ENCODE assay signal across 8 mouse cellular contexts in genomic region chr2:165387844-165388495, GRCm38 (mm10). TPM values are rescaled to one million over a fixed set of nuclear protein-coding genes. Genes with fewer than 3 reads are reported as not detected.
A peak's percentile ranks its signal among the peaks of the same experiment; 100 is the strongest.
DNase-seq lines count a peak whose midpoint lies in the region; ATAC-seq lines count a peak whose summit lies in the region.

Gene Zfp334 (minus strand): TSS chr2:165388259.

- peak within 1 kb of the TSS; percentile 87 for H3K27ac ChIP-seq in embryonic facial prominence, embryonic 15.5 days (replicated peaks)
- peak within 1 kb of the TSS; percentile 98 for H3K27ac ChIP-seq in heart, embryonic 10.5 days
- H3K27ac ChIP-seq in kidney, embryonic 14.5 days (ENCODE audit: low read depth, low read length), result peak within 1 kb of the TSS; percentile 68
- H3K27ac ChIP-seq in limb, embryonic 11.5 days (replicated peaks; ENCODE audit: low read depth, low read length), result peak within 1 kb of the TSS; percentile 85
- peak within 1 kb of the TSS; percentile 91 for H3K27ac ChIP-seq in midbrain, embryonic 15.5 days
- H3K27ac ChIP-seq in stomach, embryonic 15.5 days, result peak within 1 kb of the TSS; percentile 81

- peak within 1 kb of the TSS; percentile 70 for H3K4me3 ChIP-seq in megakaryocyte, embryonic 14.5 days (replicated peaks)
- H3K4me3 ChIP-seq in embryonic facial prominence, embryonic 15.5 days (replicated peaks), result peak within 1 kb of the TSS; percentile 80
- peak within 1 kb of the TSS; percentile 90 for H3K4me3 ChIP-seq in heart, embryonic 10.5 days
- H3K4me3 ChIP-seq in kidney, embryonic 14.5 days (ENCODE audit: low read length), result peak within 1 kb of the TSS; percentile 76
- peak within 1 kb of the TSS; percentile 86 for H3K4me3 ChIP-seq in limb, embryonic 11.5 days (ENCODE audit: low read depth, low read length)
- H3K4me3 ChIP-seq in midbrain, embryonic 15.5 days, result peak within 1 kb of the TSS; percentile 75
- peak within 1 kb of the TSS; percentile 60 for H3K4me3 ChIP-seq in stomach, embryonic 15.5 days (replicated peaks)

- H3K36me3 ChIP-seq in megakaryocyte, embryonic 14.5 days (replicated peaks; ENCODE audit: low read length), result no peaks in the 10 kb centered on the region
- peaks cover 38% of the 10 kb centered on the region for H3K36me3 ChIP-seq in embryonic facial prominence, embryonic 15.5 days
- H3K36me3 ChIP-seq in heart, embryonic 10.5 days, result peaks cover 40% of the 10 kb centered on the region
- H3K36me3 ChIP-seq in kidney, embryonic 14.5 days (ENCODE audit: control insufficient read depth, insufficient read depth, low read length), result peaks cover 38% of the 10 kb centered on the region
- peaks cover 15% of the 10 kb centered on the region for H3K36me3 ChIP-seq in limb, embryonic 11.5 days (ENCODE audit: control insufficient read depth, insufficient read depth, low read length)
- peaks cover 19% of the 10 kb centered on the region for H3K36me3 ChIP-seq in midbrain, embryonic 15.5 days (replicated peaks)
- H3K36me3 ChIP-seq in stomach, embryonic 15.5 days, result peaks cover 23% of the 10 kb centered on the region

- WGBS in embryonic facial prominence, embryonic 15.5 days, result under 1% methylated on average over 40 of the region's 40 CpGs
- WGBS in heart, embryonic 10.5 days, result under 1% methylated on average over 40 of the region's 40 CpGs
- 0% methylated on average over 40 of the region's 40 CpGs for WGBS in kidney, embryonic 14.5 days
- under 1% methylated on average over 40 of the region's 40 CpGs for WGBS in limb, embryonic 11.5 days
- 0% methylated on average over 40 of the region's 40 CpGs for WGBS in midbrain, embryonic 15.5 days
- WGBS in stomach, embryonic 15.5 days, result 2% methylated on average over 40 of the region's 40 CpGs

- H3K27me3 ChIP-seq in megakaryocyte, embryonic 14.5 days (replicated peaks), result peaks cover 67% of the 10 kb centered on the region
- no peaks in the 10 kb centered on the region for H3K27me3 ChIP-seq in embryonic facial prominence, embryonic 15.5 days
- H3K27me3 ChIP-seq in heart, embryonic 10.5 days (ENCODE audit: insufficient read depth, poor library complexity, severe bottlenecking), result no peaks in the 10 kb centered on the region
- H3K27me3 ChIP-seq in kidney, embryonic 14.5 days (ENCODE audit: control insufficient read depth, insufficient read depth, low read length), result no peaks in the 10 kb centered on the region
- no peaks in the 10 kb centered on the region for H3K27me3 ChIP-seq in limb, embryonic 11.5 days (ENCODE audit: control insufficient read depth, insufficient read depth, low read length)
- H3K27me3 ChIP-seq in midbrain, embryonic 15.5 days (replicated peaks), result no peaks in the 10 kb centered on the region
- no peaks in the 10 kb centered on the region for H3K27me3 ChIP-seq in stomach, embryonic 15.5 days (replicated peaks)

- H3K4me2 ChIP-seq in embryonic facial prominence, embryonic 15.5 days (replicated peaks), result peak within 1 kb of the TSS; percentile 68
- peak within 1 kb of the TSS; percentile 71 for H3K4me2 ChIP-seq in kidney, embryonic 14.5 days (replicated peaks; ENCODE audit: low read depth, low read length)
- H3K4me2 ChIP-seq in limb, embryonic 11.5 days (ENCODE audit: low read depth, severe bottlenecking), result peak within 1 kb of the TSS; percentile 75
- peak within 1 kb of the TSS; percentile 77 for H3K4me2 ChIP-seq in midbrain, embryonic 15.5 days
- H3K4me2 ChIP-seq in stomach, embryonic 15.5 days, result peak within 1 kb of the TSS; percentile 64

- H3K4me1 ChIP-seq in megakaryocyte, embryonic 14.5 days, result peaks cover 7% of the 10 kb centered on the region
- H3K4me1 ChIP-seq in embryonic facial prominence, embryonic 15.5 days, result peaks cover 13% of the 10 kb centered on the region
- peaks cover 21% of the 10 kb centered on the region for H3K4me1 ChIP-seq in heart, embryonic 10.5 days
- H3K4me1 ChIP-seq in kidney, embryonic 14.5 days (ENCODE audit: control insufficient read depth, insufficient read depth, low read length), result no peaks in the 10 kb centered on the region
- H3K4me1 ChIP-seq in limb, embryonic 11.5 days (ENCODE audit: control insufficient read depth, insufficient read depth, low read length), result peaks cover 5% of the 10 kb centered on the region; the same call in 1 of the 2 replicates
- H3K4me1 ChIP-seq in midbrain, embryonic 15.5 days, result peaks cover 14% of the 10 kb centered on the region
- peaks cover 5% of the 10 kb centered on the region for H3K4me1 ChIP-seq in stomach, embryonic 15.5 days

- ATAC-seq in megakaryocyte, adult 5-6 weeks (ENCODE audit: poor library complexity, severe bottlenecking), result no peak
- peak; percentile 89 for ATAC-seq in embryonic facial prominence, embryonic 15.5 days (ENCODE audit: insufficient number of reproducible peaks, low FRiP score, low TSS enrichment, low read depth)
- ATAC-seq in kidney, embryonic 14.5 days (ENCODE audit: low FRiP score, low TSS enrichment), result peak; percentile 93
- ATAC-seq in limb, embryonic 11.5 days (ENCODE audit: insufficient number of reproducible peaks, low FRiP score, low TSS enrichment, low read depth), result peak; percentile 86
- ATAC-seq in midbrain, embryonic 15.5 days (replicated peaks), result peak; percentile 91
- peak; percentile 87 for ATAC-seq in stomach, embryonic 15.5 days (ENCODE audit: insufficient read depth, low FRiP score, low read depth)

- H3K9ac ChIP-seq in embryonic facial prominence, embryonic 15.5 days, result peak within 1 kb of the TSS; percentile 79
- H3K9ac ChIP-seq in kidney, embryonic 14.5 days (ENCODE audit: low read depth, low read length), result peak within 1 kb of the TSS; percentile 90
- H3K9ac ChIP-seq in limb, embryonic 11.5 days (ENCODE audit: low read length), result peak within 1 kb of the TSS; percentile 93
- peak within 1 kb of the TSS; percentile 79 for H3K9ac ChIP-seq in midbrain, embryonic 15.5 days
- H3K9ac ChIP-seq in stomach, embryonic 15.5 days, result peak within 1 kb of the TSS; percentile 59

- H3K9me3 ChIP-seq in megakaryocyte, embryonic 14.5 days, result peaks cover 4% of the 10 kb centered on the region
- H3K9me3 ChIP-seq in embryonic facial prominence, embryonic 15.5 days (replicated peaks), result no peaks in the 10 kb centered on the region
- H3K9me3 ChIP-seq in heart, embryonic 10.5 days, result no peaks in the 10 kb centered on the region
- no peaks in the 10 kb centered on the region for H3K9me3 ChIP-seq in kidney, embryonic 14.5 days (ENCODE audit: control insufficient read depth, low read length)
- H3K9me3 ChIP-seq in limb, embryonic 11.5 days (ENCODE audit: control insufficient read depth, low read length), result no peaks in the 10 kb centered on the region
- H3K9me3 ChIP-seq in midbrain, embryonic 15.5 days, result no peaks in the 10 kb centered on the region
- H3K9me3 ChIP-seq in stomach, embryonic 15.5 days, result no peaks in the 10 kb centered on the region

- DNase-seq in heart, embryonic 10.5 days (ENCODE audit: low spot score), result peak; percentile 97
- DNase-seq in limb, embryonic 11.5 days (ENCODE audit: low spot score), result peak; percentile 98

RNA-seq across cellular contexts. Expression of gene Zfp334, which starts in this region (rescaled TPM):
- not detected in 2 replicates for polyA plus RNA-seq in megakaryocyte, embryonic 14.5 days (2012; ENCODE audit: insufficient read depth, low replicate concordance)
- total RNA-seq in megakaryocyte, adult 5-6 weeks (2015), result not detected in 2 replicates
- total RNA-seq in megakaryocyte, adult 5-6 weeks (2017), result not detected in 2 replicates
- 6.8 and 7.0 TPM in 2 replicates for polyA plus RNA-seq in embryonic facial prominence, embryonic 15.5 days (2015; fragmentation: Nextera tagmentation; extraction: Ambion mirVana)
- polyA plus RNA-seq in heart, embryonic 10.5 days (2016; fragmentation: Nextera tagmentation; extraction: Ambion mirVana), result 9.3 and 12.2 TPM in 2 replicates
- polyA plus RNA-seq in kidney, embryonic 14.5 days (2014; fragmentation: Nextera tagmentation; extraction: Ambion mirVana), result 7.9 and 13.9 TPM in 2 replicates
- polyA plus RNA-seq in limb, embryonic 11.5 days (2014; fragmentation: Nextera tagmentation; extraction: Ambion mirVana), result 19.5 and 21.3 TPM in 2 replicates
- polyA plus RNA-seq in midbrain, embryonic 15.5 days (2015; fragmentation: Nextera tagmentation; extraction: Ambion mirVana), result 10.1 and 10.3 TPM in 2 replicates
- polyA plus RNA-seq in stomach, embryonic 15.5 days (2015; fragmentation: Nextera tagmentation; extraction: Ambion mirVana), result 5.6 TPM in 2 replicates
